Mouse (Mus musculus) liver, embryonic 11.5 days (tissue): ENCODE data around the gene Syn3. TPM values are rescaled to one million over a fixed set of nuclear protein-coding genes. Genes with fewer than 3 reads are reported as not detected.

Source experiments
- ATAC-seq: fragments of 200-750 bp; cut with Nextera tagmentation; replicated peaks from 2 replicates; pipeline ENCODE4 v1.8.0; 2017; ENCODE audit warnings: moderate number of reproducible peaks, mild to moderate bottlenecking, moderate TSS enrichment, moderate library complexity; ENCODE audit not compliant: low FRiP score
- DNase-seq: peaks from one replicate; pipeline ENCODE4 v3.0.0-alpha.2; 2017; ENCODE audit warnings: low spot score
- H3K27ac ChIP-seq: fragments of 300-500 bp; sonication (generic); 2 replicates; pipeline ENCODE4 v1.5.1; 2014; ENCODE audit warnings: mild to moderate bottlenecking, low read depth, low read length, control low read depth
- H3K27me3 ChIP-seq: fragments of 300-500 bp; sonication (generic); replicated peaks from 2 replicates; pipeline ENCODE4 v1.6.1; 2014; ENCODE audit warnings: low read length, mixed read lengths; ENCODE audit not compliant: control insufficient read depth, insufficient read depth
- H3K36me3 ChIP-seq: fragments of 300-500 bp; sonication (generic); 2 replicates; pipeline ENCODE4 v1.6.1; 2014; ENCODE audit warnings: mild to moderate bottlenecking, low read length, moderate library complexity, mixed read lengths; ENCODE audit not compliant: control insufficient read depth, insufficient read depth
- H3K4me1 ChIP-seq: fragments of 300-500 bp; sonication (generic); replicated peaks from 2 replicates; pipeline ENCODE4 v1.6.1; 2014; ENCODE audit warnings: low read length, mixed read lengths; ENCODE audit not compliant: control insufficient read depth, insufficient read depth
- H3K4me2 ChIP-seq: fragments of 300-500 bp; sonication (generic); 2 replicates; pipeline ENCODE4 v1.6.1; 2014; ENCODE audit warnings: mild to moderate bottlenecking, control low read depth, moderate library complexity
- H3K4me3 ChIP-seq: fragments of 300-500 bp; sonication (generic); 2 replicates; pipeline ENCODE4 v1.5.1; 2014; ENCODE audit warnings: low read depth, low read length, control low read depth
- H3K9ac ChIP-seq: fragments of 300-500 bp; sonication (generic); 2 replicates; pipeline ENCODE4 v1.6.1; 2014; ENCODE audit warnings: low read depth, low read length, control low read depth
- H3K9me3 ChIP-seq: fragments of 300-500 bp; sonication (generic); 2 replicates; pipeline ENCODE4 v1.6.1; 2016; ENCODE audit warnings: low read length, inconsistent platforms, mixed read lengths; ENCODE audit not compliant: control insufficient read depth
- WGBS: fragments of 180-500 bp; shearing (Covaris S2); extraction: QIAGEN DNeasy Blood & Tissue Kit; methylation state at CpG from one replicate; pipeline ENCODE4 v1.1.7; 2014; 5-methylcytosine and 5-hydroxymethylcytosine counted together
- polyA plus RNA-seq: library from polyadenylated mRNA; unstranded; fragments of >200 nt; fragmentation: Nextera tagmentation; extraction: Ambion mirVana; gene quantifications from 2 replicates; pipeline ENCODE4 v1.2.1, GENCODE M21; 2014

The Syn3 gene
- polyA plus RNA-seq, 1 experiment from 2014 or later: 0.58 TPM

DNA sequence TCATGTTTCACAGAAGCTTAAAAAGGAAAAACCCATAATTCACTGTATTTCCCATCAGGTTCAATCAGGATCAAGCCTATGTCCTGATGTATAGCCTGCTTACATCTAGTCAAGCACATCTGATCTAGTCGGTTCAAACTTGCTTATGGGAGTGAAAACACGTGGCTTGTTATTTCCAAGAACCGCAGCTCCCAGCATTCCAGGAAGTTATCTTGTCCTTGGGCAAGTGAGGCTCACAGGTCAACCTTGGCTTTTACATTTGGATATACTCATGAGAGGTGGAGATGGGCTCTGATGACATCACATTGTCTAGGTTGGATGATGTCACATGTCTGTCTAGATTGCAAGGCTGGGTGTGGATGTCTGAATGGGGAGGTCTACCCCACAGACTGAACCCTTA, 185.7 kb downstream of the Syn3 start:
- 85% methylated on average over 3 of the region's 3 CpGs for WGBS
- Histone ChIP-seq H3K4me2 (no peak overlapping the region), H3K36me3 (no peaks in the 10 kb centered on the region), H3K4me1 (no peaks in the 10 kb centered on the region), H3K9ac (no peak overlapping the region), H3K27me3 (no peaks in the 10 kb centered on the region), H3K27ac (no peak overlapping the region), H3K9me3 (no peaks in the 10 kb centered on the region), H3K4me3 (no peak overlapping the region)
- ATAC-seq (no peak), DNase-seq (no peak)

DNA sequence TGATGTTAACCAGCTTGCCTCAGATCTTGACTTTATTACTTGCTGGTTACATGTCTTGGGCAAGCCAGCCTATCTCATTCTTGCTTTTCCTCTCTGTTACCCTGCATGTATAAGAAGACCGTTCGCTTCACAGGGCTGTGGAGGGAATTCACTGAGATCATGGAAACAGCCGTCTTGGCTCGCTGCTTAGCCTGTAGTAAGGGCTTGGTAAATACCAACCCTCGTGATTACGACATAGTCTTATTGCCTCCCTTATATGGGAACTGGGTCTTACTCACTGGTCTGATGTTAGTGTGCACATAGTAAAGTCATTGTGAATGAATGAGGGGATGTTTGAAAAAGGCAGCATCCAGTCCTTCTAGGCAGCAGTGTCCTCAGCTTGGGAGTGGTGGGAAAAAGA, 188.2 kb downstream of the Syn3 start:
- no peak overlapping the region for H3K4me2 ChIP-seq
- no peak for DNase-seq
- H3K27me3 ChIP-seq: no peaks in the 10 kb centered on the region
- H3K9ac ChIP-seq: no peak overlapping the region
- WGBS: 67% methylated on average over 6 of the region's 6 CpGs
- no peak overlapping the region for H3K4me3 ChIP-seq
- H3K4me1 ChIP-seq: no peaks in the 10 kb centered on the region
- no peaks in the 10 kb centered on the region for H3K36me3 ChIP-seq
- H3K27ac ChIP-seq: no peak overlapping the region
- no peak for ATAC-seq
- H3K9me3 ChIP-seq: no peaks in the 10 kb centered on the region

DNA sequence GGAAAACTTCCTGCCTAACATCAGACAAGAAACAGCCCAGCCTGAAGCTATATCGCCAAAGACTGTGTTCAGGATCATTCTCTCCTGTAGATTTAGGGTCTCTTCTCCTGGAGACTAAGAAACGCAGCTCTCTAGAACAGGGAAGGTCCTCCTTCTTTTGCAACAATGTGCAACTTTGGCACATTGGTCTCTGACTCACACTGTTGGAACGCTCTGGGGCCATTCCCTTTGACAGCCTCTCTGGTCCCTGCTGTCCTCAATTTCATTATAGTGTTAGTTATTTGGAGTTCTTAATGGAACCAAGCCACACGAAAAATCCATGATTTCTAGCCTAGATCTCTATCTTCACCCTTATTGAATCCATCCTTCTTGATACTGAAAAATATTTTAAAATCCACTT, 191.5 kb downstream of the Syn3 start:
- Histone ChIP-seq H3K9me3 (no peaks in the 10 kb centered on the region), H3K27me3 (no peaks in the 10 kb centered on the region), H3K4me1 (0 out of 2 replicates have a peak, but pooled peaks cover 4% of the 10 kb centered on the region), H3K27ac (no peak overlapping the region), H3K36me3 (no peaks in the 10 kb centered on the region), H3K4me3 (no peak overlapping the region), H3K4me2 (no peak overlapping the region), H3K9ac (no peak overlapping the region)
- 79% methylated on average over 4 of the region's 4 CpGs for WGBS
- DNase-seq (no peak), ATAC-seq (no peak)

DNA sequence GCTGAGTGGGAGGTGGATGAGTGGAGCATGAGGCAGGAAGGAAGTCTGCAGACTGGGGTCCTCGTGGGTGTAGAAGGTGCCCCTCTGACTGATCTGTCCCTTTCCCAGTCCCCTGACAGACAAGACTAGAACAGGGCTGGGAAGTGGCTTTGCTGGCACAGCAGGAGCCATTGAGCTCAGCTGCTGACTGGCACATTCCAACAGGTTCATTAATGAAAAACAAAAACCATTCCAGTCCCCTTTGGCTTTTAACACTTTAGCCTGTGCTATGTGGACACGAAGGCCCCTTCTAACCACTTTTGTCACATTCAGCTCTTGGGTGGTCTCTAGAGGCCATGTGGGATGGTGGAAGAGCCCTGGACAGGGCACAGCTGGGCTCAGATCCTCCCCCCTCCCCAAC, 194.1 kb downstream of the Syn3 start:
- no peak overlapping the region for H3K4me2 ChIP-seq
- H3K9ac ChIP-seq: no peak overlapping the region
- H3K27ac ChIP-seq: no peak overlapping the region
- H3K9me3 ChIP-seq: no peaks in the 10 kb centered on the region
- ATAC-seq (no peak), DNase-seq (no peak)
- H3K4me3 ChIP-seq: no peak overlapping the region
- no peaks in the 10 kb centered on the region for H3K36me3 ChIP-seq
- H3K27me3 ChIP-seq: peaks cover 7% of the 10 kb centered on the region; the same call in 1 of the 2 replicates
- WGBS: 24% methylated on average over 2 of the region's 2 CpGs
- H3K4me1 ChIP-seq: peaks cover 18% of the 10 kb centered on the region; the same call in 1 of the 2 replicates

DNA sequence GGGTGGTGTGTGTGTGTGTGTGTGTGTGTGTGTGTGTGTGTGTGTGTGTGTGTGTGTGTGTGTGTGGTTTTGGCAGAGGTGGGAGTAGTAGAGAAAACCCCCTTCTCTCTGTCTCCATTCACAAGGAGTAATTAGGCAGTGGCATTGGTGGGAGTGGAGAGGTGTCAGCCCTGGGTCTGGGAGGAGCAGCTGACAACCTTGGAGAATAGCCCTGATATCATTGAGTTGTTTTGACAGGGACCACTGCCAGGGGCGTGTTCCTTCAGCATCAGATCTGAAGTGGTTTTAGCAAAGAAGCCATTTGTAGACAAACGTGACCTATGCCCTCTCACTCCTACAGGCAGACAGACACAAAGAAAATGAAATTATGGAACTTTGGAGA, 195.2 kb downstream of the Syn3 start:
- Histone ChIP-seq H3K27me3 (peaks cover 11% of the 10 kb centered on the region; the same call in 1 of the 2 replicates), H3K4me3 (no peak overlapping the region), H3K36me3 (no peaks in the 10 kb centered on the region), H3K9ac (no peak overlapping the region), H3K4me1 (peaks cover 18% of the 10 kb centered on the region; the same call in 1 of the 2 replicates), H3K4me2 (no peak overlapping the region), H3K27ac (no peak overlapping the region), H3K9me3 (no peaks in the 10 kb centered on the region)
- ATAC-seq (no peak), DNase-seq (no peak)
- 50% methylated on average over 2 of the region's 2 CpGs for whole genome bisulfite sequencing

DNA sequence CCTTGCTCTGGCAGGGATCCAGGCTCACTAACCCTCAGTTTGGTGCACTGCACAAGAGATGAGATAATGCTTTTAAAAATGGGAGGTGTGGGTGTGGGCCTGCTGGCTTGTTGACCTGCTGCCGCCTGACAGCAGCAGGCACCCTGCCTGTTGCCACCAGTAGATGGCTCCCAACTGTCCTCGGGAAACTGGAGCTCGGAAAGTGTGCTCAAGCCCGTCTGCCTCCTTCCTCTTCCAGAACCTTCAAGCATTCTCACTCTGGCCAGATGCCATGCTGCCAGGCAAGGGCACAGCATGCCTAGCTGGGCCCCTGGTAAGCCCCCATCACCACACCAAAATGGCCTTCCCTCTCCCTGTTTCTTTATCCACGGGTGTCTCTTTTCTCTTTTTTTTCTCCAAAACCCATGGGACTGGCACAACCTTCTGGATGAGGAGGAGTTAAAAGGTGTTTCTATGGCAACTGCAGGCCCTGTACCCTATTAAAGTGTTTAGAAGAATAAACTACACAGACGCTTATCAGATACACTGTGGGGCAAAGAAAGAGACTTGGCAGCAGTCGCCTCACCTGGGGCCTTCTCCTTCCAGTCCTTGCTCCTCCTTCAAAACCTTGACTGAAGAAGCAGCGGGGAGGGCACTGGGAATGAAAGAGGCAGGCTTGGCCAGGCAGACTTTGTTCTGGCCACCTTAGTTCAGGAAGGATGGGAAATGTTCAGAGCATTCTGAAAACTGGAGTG, 195.8 kb downstream of the Syn3 start:
- no peak overlapping the region for H3K27ac ChIP-seq
- ATAC-seq: peak; percentile 80
- peak overlapping the region; percentile 98; the same call in 1 of the 2 replicates for H3K4me2 ChIP-seq
- H3K4me3 ChIP-seq: no peak overlapping the region
- peaks cover 18% of the 10 kb centered on the region; the same call in 1 of the 2 replicates for H3K4me1 ChIP-seq
- peaks cover 11% of the 10 kb centered on the region; the same call in 1 of the 2 replicates for H3K27me3 ChIP-seq
- no peaks in the 10 kb centered on the region for H3K36me3 ChIP-seq
- H3K9ac ChIP-seq: no peak overlapping the region
- no peaks in the 10 kb centered on the region for H3K9me3 ChIP-seq
- DNase-seq: peak; percentile 49
- WGBS: 27% methylated on average over 8 of the region's 8 CpGs

DNA sequence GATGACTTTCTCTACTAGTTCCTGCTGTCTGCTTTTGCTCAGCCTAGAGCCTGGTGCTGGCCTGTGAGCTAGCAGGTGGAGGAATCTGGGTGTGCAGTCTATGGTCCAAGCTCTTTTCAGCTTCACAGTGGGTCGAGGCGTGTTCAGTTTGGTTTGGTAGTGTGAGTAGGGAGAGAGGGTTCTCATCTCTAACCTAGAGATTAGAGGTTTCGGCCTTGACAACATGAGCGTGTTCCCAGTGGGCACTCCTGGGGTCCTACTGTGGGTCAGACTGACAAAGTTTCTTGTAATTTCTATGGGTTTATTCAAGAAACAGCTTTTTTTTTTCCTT, 196.4 kb downstream of the Syn3 start:
- H3K4me2 ChIP-seq: peak overlapping the region; percentile 98

DNA sequence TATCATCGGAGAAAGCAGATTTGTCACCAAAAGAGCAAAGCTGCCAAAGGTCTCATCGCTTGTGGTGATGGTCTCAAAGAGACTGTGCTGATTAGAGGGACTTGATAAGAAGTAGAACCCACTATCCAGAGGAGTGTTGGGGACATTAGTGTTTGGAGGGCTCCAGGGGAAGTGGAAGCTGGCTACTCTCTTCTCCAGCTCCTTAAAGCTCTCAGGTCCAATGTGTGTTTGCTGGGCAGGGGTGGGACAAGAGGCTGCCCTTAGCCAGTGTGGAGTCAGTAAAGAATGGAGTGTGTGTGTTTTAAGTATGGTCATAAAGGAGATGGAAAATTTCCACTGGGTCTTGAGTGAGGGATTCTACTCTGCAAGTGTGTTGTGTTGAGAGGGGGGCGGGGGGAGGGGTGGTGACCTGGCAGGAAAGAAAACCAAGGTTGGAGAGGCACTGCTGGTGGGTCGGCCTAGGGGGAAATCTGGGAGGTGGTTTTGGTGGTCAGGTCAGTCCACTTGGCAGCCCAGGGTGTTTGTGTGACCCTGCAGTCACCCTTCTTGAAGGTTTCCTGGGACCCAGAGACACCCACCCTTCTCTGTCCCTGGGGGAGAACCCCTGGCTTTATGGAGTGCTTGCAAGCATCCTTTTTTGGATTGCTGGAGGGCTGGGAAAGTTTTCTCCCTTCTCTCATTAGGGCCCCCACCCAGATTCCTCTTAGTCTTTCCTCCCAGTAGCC, 196.9 kb downstream of the Syn3 start:
- no peaks in the 10 kb centered on the region for H3K36me3 ChIP-seq
- peak overlapping the region; percentile 98 for H3K4me2 ChIP-seq
- peaks cover 18% of the 10 kb centered on the region; the same call in 1 of the 2 replicates for H3K4me1 ChIP-seq
- H3K27ac ChIP-seq: 0 out of 2 replicates have a peak overlapping the region, but pooled peaks have one; percentile 19
- DNase-seq (no peak), ATAC-seq (no peak)
- peaks cover 11% of the 10 kb centered on the region; the same call in 1 of the 2 replicates for H3K27me3 ChIP-seq
- WGBS: 26% methylated on average over 4 of the region's 4 CpGs
- H3K9me3 ChIP-seq: no peaks in the 10 kb centered on the region
- 0 out of 2 replicates have a peak overlapping the region, but pooled peaks have one; percentile 30 for H3K9ac ChIP-seq
- H3K4me3 ChIP-seq: peak overlapping the region; percentile 60

More for the DNA sequence above, 196.4 kb downstream of the Syn3 start:
- Histone ChIP-seq H3K27me3 (peaks cover 11% of the 10 kb centered on the region; the same call in 1 of the 2 replicates), H3K4me1 (peaks cover 18% of the 10 kb centered on the region; the same call in 1 of the 2 replicates), H3K4me3 (peak overlapping the region; percentile 60), H3K36me3 (no peaks in the 10 kb centered on the region), H3K27ac (0 out of 2 replicates have a peak overlapping the region, but pooled peaks have one; percentile 19), H3K9me3 (no peaks in the 10 kb centered on the region), H3K9ac (0 out of 2 replicates have a peak overlapping the region, but pooled peaks have one; percentile 30)
- DNase-seq (no peak), ATAC-seq (no peak)
- WGBS: 68% methylated on average over 4 of the region's 4 CpGs
